Mouse (Mus musculus) hindbrain, embryonic 10.5 days (tissue): ENCODE data around the gene Umps. TPM values are rescaled to one million over a fixed set of nuclear protein-coding genes. Genes with fewer than 3 reads are reported as not detected.

Source experiments
- DNase-seq: peaks from one replicate; pipeline ENCODE4 v3.0.0-alpha.2; 2017; ENCODE audit warnings: low spot score
- H3K27ac ChIP-seq: fragments of 300-500 bp; sonication (generic); 2 replicates; pipeline ENCODE4 v1.5.1; 2016; ENCODE audit warnings: mild to moderate bottlenecking, moderate library complexity
- H3K27me3 ChIP-seq: fragments of 300-500 bp; sonication (generic); 2 replicates; pipeline ENCODE4 v1.6.1; 2016; ENCODE audit warnings: mild to moderate bottlenecking; ENCODE audit not compliant: poor library complexity, insufficient read depth, severe bottlenecking
- H3K36me3 ChIP-seq: fragments of 300-500 bp; sonication (generic); 2 replicates; pipeline ENCODE4 v1.6.1; 2016; ENCODE audit warnings: mild to moderate bottlenecking, moderate library complexity
- H3K4me1 ChIP-seq: fragments of 300-500 bp; sonication (generic); replicated peaks from 2 replicates; pipeline ENCODE4 v1.6.1; 2016; ENCODE audit warnings: mild to moderate bottlenecking
- H3K4me3 ChIP-seq: fragments of 300-500 bp; sonication (generic); 2 replicates; pipeline ENCODE4 v1.5.1; 2016; ENCODE audit warnings: mild to moderate bottlenecking, moderate library complexity
- H3K9me3 ChIP-seq: fragments of 300-500 bp; sonication (generic); 2 replicates; pipeline ENCODE4 v1.6.1; 2016; ENCODE audit warnings: mild to moderate bottlenecking, moderate library complexity
- whole genome bisulfite sequencing: fragments of 180-500 bp; shearing (Covaris S2); methylation state at CpG from one replicate; pipeline ENCODE4 v1.1.7; 2016; 5-methylcytosine and 5-hydroxymethylcytosine counted together
- polyA plus RNA-seq: library from polyadenylated mRNA; unstranded; fragments of >200 nt; fragmentation: Nextera tagmentation; extraction: Ambion mirVana; gene quantifications from 2 replicates; pipeline ENCODE4 v1.2.1, GENCODE M21; 2016

The Umps gene
- polyA plus RNA-seq, 1 experiment from 2014 or later: 63.8 TPM

GRCm38 (mm10) chr16:33937567-33937966 is 29.3 kb downstream of the Umps start:
- WGBS: 90% methylated on average over 8 of the region's 8 CpGs

DNA sequence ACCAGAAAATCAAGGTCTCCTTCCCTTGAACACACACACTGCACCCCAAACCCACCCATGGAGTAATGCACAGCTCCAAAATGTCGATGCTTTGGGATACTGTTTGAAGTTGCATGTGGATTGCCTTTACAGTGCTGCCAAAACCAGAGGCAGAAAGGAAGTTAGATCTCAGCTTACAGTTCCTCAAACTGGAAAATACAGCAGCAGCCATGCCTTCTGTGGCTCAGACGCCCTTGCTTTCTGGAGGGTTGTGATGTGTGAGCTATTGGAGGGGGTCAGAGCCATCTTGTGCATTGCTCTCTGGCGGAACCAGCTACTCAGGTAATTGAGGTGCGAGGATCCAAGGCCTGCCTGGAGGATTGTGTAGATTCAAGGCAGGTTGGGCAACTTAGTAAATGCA is 30.0 kb downstream of the Umps start:
- Histone ChIP-seq H3K4me1 (peaks cover 36% of the 10 kb centered on the region), H3K36me3 (no peaks in the 10 kb centered on the region)
- 88% methylated on average over 4 of the region's 4 CpGs for WGBS

More at GRCm38 (mm10) chr16:33937567-33937966, 29.3 kb downstream of the Umps start:
- Histone ChIP-seq H3K4me1 (peaks cover 43% of the 10 kb centered on the region), H3K9me3 (no peaks in the 10 kb centered on the region), H3K27ac (no peak overlapping the region), H3K4me3 (no peak overlapping the region), H3K36me3 (no peaks in the 10 kb centered on the region), H3K27me3 (no peaks in the 10 kb centered on the region)
- no peak for DNase-seq

GRCm38 (mm10) chr16:33935407-33935785 is 31.4 kb downstream of the Umps start:
- Histone ChIP-seq H3K9me3 (no peaks in the 10 kb centered on the region), H3K27me3 (no peaks in the 10 kb centered on the region), H3K4me3 (no peak overlapping the region), H3K36me3 (no peaks in the 10 kb centered on the region), H3K4me1 (peaks cover 24% of the 10 kb centered on the region), H3K27ac (no peak overlapping the region)
- WGBS: 95% methylated on average over 6 of the region's 6 CpGs
- DNase-seq: no peak

More for the DNA sequence above, 30.0 kb downstream of the Umps start:
- Histone ChIP-seq H3K4me3 (no peak overlapping the region), H3K27ac (no peak overlapping the region), H3K9me3 (no peaks in the 10 kb centered on the region), H3K27me3 (no peaks in the 10 kb centered on the region)
- no peak for DNase-seq

GRCm38 (mm10) chr16:33934701-33935406 is 32.0 kb downstream of the Umps start:
- H3K4me1 ChIP-seq: peaks cover 19% of the 10 kb centered on the region
- no peaks in the 10 kb centered on the region for H3K27me3 ChIP-seq
- H3K4me3 ChIP-seq: no peak overlapping the region
- H3K36me3 ChIP-seq: no peaks in the 10 kb centered on the region
- WGBS: 81% methylated on average over 5 of the region's 5 CpGs
- no peaks in the 10 kb centered on the region for H3K9me3 ChIP-seq
- DNase-seq: no peak
- H3K27ac ChIP-seq: no peak overlapping the region

DNA sequence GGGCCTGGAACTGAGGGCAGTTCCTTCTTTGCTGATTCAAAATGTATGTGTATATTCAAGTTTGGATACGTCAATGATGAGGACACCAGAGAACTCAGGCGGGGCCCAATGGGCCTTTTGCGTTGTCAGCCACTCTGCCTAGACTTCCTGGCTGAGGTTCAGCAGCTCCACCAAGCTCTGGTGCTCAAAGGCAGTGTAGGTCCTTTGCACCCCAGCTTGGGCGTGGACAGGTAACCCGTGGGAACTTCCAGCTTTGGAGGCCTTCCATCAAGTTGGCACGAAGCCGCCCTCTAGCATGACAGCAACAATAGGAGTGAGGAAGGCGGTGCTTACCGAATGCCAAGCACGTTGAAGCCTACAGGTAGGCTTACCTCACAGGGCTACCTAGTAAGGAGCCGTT is 33.4 kb downstream of the Umps start:
- Histone ChIP-seq H3K4me3 (no peak overlapping the region), H3K9me3 (no peaks in the 10 kb centered on the region), H3K4me1 (0 out of 2 replicates have a peak, but pooled peaks cover 5% of the 10 kb centered on the region), H3K27ac (no peak overlapping the region), H3K36me3 (no peaks in the 10 kb centered on the region), H3K27me3 (no peaks in the 10 kb centered on the region)
- no peak for DNase-seq
- 93% methylated on average over 11 of the region's 11 CpGs for WGBS

DNA sequence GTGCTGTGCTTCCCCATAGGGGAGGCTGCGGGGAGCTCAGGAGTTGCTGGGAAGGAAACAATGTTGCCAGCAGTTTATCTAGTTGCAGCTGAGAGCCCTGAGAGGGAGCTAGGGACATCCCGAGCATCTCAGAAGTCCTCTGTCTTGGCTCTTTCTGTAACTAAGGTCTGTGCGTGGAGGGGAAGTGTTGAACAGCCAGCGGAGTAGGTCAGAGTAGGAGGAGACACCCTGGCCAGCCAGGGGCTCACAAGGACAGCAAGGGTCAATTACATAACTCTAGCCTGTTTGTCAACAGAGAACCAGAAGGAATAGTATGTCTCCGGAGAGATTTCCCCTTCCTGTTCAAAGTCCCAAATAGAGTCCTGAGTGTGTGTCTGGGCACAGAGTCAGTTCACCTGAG is 34.7 kb downstream of the Umps start:
- Histone ChIP-seq H3K4me1 (0 out of 2 replicates have a peak, but pooled peaks cover 3% of the 10 kb centered on the region), H3K4me3 (no peak overlapping the region), H3K36me3 (no peaks in the 10 kb centered on the region), H3K9me3 (no peaks in the 10 kb centered on the region), H3K27ac (no peak overlapping the region), H3K27me3 (no peaks in the 10 kb centered on the region)
- no peak for DNase-seq
- WGBS: 60% methylated on average over 5 of the region's 5 CpGs

- Histone ChIP-seq H3K9me3 (no peaks in the 10 kb centered on the region), H3K27ac (no peak overlapping the region), H3K4me1 (0 out of 2 replicates have a peak, but pooled peaks cover 3% of the 10 kb centered on the region), H3K36me3 (no peaks in the 10 kb centered on the region), H3K27me3 (no peaks in the 10 kb centered on the region), H3K4me3 (no peak overlapping the region)
- 51% methylated on average over 2 of the region's 2 CpGs for WGBS
- DNase-seq: no peak
Measured at GRCm38 (mm10) chr16:33931682-33932081, 35.2 kb downstream of the Umps start.

GRCm38 (mm10) chr16:33930785-33931184 is 36.1 kb downstream of the Umps start:
- DNase-seq: no peak
- H3K27me3 ChIP-seq: no peaks in the 10 kb centered on the region
- H3K27ac ChIP-seq: no peak overlapping the region
- H3K36me3 ChIP-seq: no peaks in the 10 kb centered on the region
- no peaks in the 10 kb centered on the region for H3K9me3 ChIP-seq
- H3K4me3 ChIP-seq: no peak overlapping the region
- 0 out of 2 replicates have a peak, but pooled peaks cover 3% of the 10 kb centered on the region for H3K4me1 ChIP-seq
- WGBS: 90% methylated on average over 6 of the region's 6 CpGs

DNA sequence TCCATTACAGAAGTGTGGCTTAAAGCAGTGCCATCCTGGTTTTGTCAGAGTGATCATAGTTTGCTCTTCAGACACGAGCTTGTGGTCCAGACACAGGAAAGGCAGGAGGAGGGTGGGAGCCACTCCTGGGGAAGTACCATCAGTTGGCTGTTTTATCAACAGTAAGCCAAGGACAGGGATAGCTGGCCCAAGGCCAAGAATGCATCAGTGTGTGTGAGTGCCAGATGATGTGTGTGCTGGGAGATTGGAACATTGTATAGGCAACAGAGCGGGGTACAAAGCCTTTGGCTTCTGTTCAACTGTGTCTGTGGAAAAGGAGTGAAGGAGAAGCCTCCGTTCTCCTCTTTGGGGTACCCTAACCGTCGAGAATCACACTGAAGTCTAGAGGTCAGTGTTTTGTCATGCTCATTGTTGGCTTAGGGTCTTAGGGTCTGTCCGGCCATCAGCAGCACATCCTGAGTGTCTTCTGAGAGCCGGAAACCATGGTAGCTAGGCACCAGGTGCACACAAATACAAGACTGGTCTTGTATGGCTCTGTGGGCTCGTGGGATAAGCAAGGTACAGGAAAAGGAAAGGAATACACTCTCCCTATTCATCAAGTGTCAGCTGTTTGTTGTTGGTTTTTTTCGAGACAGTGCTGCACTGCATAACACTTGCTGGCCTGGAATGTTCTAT is 37.9 kb downstream of the Umps start:
- DNase-seq: no peak
- H3K27me3 ChIP-seq: no peaks in the 10 kb centered on the region
- no peaks in the 10 kb centered on the region for H3K4me1 ChIP-seq
- H3K36me3 ChIP-seq: no peaks in the 10 kb centered on the region
- 89% methylated on average over 9 of the region's 9 CpGs for WGBS
- H3K4me3 ChIP-seq: no peak overlapping the region
- no peaks in the 10 kb centered on the region for H3K9me3 ChIP-seq
- H3K27ac ChIP-seq: no peak overlapping the region

- Histone ChIP-seq H3K36me3 (no peaks in the 10 kb centered on the region), H3K4me1 (peaks cover 7% of the 10 kb centered on the region), H3K9me3 (no peaks in the 10 kb centered on the region), H3K27me3 (no peaks in the 10 kb centered on the region), H3K27ac (no peak overlapping the region), H3K4me3 (no peak overlapping the region)
- WGBS: 77% methylated on average over 6 of the region's 6 CpGs
- no peak for DNase-seq
Measured at GRCm38 (mm10) chr16:33927263-33927824, 39.5 kb downstream of the Umps start.

DNA sequence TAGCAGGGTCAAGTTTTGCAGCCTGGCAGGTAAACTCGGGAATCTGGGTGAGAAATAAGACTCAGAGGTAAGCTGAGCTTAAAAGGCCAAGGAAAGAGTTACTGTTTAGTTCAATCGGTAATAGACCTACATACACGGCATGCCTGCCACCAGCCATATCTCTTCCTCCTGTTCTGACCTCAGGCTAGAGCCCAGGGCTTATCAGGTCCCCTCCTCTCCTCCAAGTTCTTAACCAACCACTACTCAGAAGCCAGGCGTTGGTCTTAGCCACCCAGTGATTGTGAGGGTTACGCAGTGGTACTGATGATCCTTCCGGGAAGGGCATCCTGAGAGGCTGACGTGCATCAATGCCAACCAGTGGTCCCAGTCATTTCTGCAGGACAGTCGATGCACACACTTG is 43.1 kb downstream of the Umps start:
- Histone ChIP-seq H3K9me3 (no peaks in the 10 kb centered on the region), H3K4me1 (peaks cover 18% of the 10 kb centered on the region), H3K4me3 (no peak overlapping the region), H3K27me3 (no peaks in the 10 kb centered on the region), H3K36me3 (no peaks in the 10 kb centered on the region), H3K27ac (no peak overlapping the region)
- WGBS: 88% methylated on average over 8 of the region's 8 CpGs
- no peak for DNase-seq

DNA sequence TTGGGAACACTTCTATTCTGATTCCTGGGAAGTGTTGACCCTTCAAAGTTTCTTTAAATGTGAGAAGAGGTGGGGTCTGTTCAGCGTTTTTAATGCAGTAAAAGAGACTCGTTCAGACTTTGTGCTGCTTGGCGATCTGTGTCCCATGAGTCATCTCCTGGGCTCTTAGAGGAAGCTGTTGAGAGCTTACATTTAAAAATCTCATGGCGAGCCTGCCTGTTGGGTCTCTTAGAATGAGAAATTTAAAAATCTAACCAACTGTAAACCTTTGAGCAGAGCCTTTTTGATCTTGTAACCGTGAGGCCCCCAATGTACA is 43.9 kb downstream of the Umps start:
- no peak for DNase-seq
- Histone ChIP-seq H3K4me3 (no peak overlapping the region), H3K36me3 (no peaks in the 10 kb centered on the region), H3K4me1 (peaks cover 20% of the 10 kb centered on the region), H3K27me3 (no peaks in the 10 kb centered on the region), H3K9me3 (no peaks in the 10 kb centered on the region), H3K27ac (no peak overlapping the region)
- WGBS: 78% methylated on average over 5 of the region's 5 CpGs
